Mouse (Mus musculus) brain, embryonic 14.5 days (tissue): ENCODE measurements around the gene 1600014C10Rik.

ENCODE experiments used
- CTCF ChIP-seq: fragments of 200-500 bp; IDR thresholded peaks from 2 replicates; pipeline ENCODE4 v1.5.1; 2012; ENCODE audit warnings: inconsistent platforms, mild to moderate bottlenecking, moderate library complexity, borderline replicate concordance; ENCODE audit not compliant: insufficient read depth, insufficient read length; ENCODE audit errors: extremely low read depth
- POLR2A ChIP-seq: fragments of 200-500 bp; IDR thresholded peaks from 2 replicates; pipeline ENCODE4 v1.6.1; 2012; ENCODE audit warnings: mild to moderate bottlenecking, inconsistent platforms, borderline replicate concordance; ENCODE audit not compliant: poor library complexity, insufficient read depth, insufficient read length, severe bottlenecking; ENCODE audit errors: extremely low read depth

GRCm38 (mm10) chr7:38200606-38201289, 17.7 kb downstream of the 1600014C10Rik start:
- TF ChIP-seq POLR2A (no peak), CTCF (peak; percentile 100)
